Mouse (Mus musculus) cerebral cortex, adult 2 months (tissue): ENCODE data around the gene Usp49.

ENCODE experiments used
- WGBS: fragments of 180-500 bp; shearing (Covaris S2); methylation state at CpG from one replicate; pipeline ENCODE4 v1.1.7; 2018; 5-methylcytosine and 5-hydroxymethylcytosine counted together

Gene Usp49

DNA sequence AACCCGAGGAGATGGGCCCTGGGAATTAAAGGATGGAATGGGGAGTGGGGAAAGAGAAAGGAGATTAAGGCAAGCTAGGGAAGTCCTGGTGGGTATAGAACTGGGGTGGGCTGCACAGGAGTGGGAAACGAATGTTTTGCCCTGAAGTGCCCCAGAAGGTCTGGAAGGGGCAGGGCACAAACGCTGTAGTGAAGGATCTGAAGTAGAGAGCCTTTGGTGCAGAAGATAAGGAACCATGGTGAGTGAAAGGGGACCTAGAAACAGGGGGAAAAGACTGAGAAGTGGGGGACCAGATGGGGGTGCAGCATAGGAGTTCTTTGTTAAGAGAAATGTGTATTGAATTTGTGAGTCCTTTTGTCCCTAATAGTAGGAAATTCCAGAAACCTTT is at the start of gene Usp49:
Gene Usp49 (plus strand): TSS at position 13 of the 388 bp plus-strand sequence.
- WGBS, result 3% methylated on average over 3 of the region's 3 CpGs

DNA sequence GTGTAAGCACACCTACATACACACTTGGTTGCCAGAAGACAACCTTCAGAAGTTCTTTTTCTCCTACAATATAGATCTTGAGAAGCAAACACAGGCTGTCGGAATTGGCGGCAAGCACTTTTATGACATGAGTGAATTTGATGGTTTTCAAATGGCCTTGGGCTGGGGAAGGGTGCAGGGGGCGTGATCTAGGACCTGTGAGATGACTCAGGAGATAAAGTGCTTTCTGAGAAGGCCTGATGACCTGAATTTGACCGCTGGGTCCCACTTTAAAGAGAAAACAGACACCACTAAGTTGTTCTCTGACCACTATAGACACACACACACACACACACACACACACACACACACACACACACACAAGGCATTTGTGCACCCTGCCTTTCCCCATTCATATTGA is 49.5 kb upstream of the Usp49 start:
- 96% methylated on average over 4 of the region's 4 CpGs for WGBS

- 86% methylated on average over 8 of the region's 8 CpGs for WGBS
These were observed 42.0 kb upstream of the Usp49 start for GRCm38 (mm10) chr17:47588517-47588916.

DNA sequence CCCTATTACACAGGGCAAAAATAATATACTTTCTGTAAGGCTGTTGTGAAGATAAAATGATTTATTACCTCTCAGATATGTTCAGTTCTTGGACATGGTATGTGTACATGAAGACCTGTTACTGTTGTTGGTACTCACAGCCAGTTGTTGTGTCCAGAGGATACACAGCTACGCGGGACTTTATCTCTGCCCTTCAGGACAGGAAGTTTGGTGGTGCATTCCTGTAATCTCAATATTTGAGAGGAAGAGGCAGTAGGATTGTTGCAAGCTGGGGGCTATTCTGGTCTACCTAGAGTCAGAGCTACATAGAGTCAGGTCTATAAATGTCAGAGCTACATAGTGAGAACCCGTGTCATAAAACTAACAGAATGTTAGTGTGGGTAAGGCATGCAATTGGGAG is 39.4 kb upstream of the Usp49 start:
- 75% methylated on average over 3 of the region's 3 CpGs for WGBS

GRCm38 (mm10) chr17:47593215-47593853 is 37.2 kb upstream of the Usp49 start:
- WGBS, result under 1% methylated on average over 61 of the region's 63 CpGs

DNA sequence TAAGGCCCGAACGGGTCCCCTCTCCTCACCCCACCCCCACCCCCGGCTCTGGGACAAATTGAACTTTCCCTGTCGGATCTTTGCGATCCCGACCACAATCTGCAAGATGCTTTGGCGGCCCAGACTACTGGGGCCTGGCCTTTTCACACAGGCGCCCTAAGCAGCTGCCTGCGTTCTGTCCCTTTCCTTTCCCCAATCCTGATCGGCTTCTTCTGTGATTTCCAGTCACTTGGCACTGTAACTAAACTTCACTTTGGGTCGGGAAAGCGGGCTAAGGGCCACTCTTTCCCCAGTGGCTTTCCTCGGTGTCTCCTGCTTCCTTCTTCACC is 36.7 kb upstream of the Usp49 start:
- WGBS, result under 1% methylated on average over 13 of the region's 13 CpGs

DNA sequence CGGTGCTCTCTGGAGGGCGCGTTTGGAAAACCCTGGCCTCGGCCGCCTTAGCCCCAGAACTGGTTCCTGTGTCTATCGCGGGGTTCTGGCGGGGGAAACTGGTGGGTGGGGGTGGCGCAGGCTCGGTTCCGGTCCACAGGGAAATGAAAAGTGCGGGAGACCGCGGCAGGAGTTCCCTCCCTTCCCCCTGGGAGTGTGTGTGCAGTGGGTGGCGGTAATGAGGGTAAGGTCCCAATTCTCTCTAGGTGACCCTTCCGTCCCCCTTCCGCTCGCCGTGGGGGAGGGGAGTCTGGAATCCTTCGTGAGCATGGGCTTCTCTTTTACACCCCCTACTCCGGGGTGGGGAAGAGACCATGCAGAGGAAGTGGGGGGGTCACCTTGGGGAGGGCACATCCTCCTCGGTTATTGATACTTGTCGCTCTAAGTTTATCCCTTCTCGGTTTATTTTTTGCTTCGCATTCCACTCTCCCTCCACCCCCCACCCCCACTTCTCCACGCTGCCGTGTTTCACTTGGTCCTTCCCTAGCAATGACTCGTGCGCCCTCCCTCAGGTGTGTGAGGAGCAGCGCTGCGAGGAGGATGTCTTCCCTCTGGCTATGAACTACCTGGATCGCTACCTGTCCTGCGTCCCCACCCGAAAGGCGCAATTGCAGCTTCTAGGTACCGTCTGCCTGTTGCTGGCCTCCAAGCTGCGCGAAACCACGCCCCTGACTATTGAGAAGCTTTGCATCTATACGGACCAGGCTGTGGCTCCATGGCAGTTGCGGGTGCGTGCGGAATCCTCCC is 36.1 kb upstream of the Usp49 start:
- 2% methylated on average over 43 of the region's 43 CpGs for WGBS

DNA sequence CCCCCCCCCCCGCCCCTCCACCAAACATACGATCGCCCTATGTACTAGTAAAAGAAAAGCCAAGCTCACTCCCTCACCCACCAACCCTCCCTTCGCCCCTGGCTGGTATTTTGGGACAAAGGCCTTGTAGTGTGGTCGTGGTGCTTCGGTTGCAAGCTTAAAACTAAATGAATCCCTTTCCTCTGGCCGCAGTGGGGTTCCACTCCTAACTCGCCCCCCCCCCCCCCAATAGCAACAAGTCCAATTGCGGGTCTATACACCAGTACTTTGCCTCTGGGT is 35.6 kb upstream of the Usp49 start:
- WGBS, result 8% methylated on average over 9 of the region's 9 CpGs

- WGBS, result 24% methylated on average over 21 of the region's 21 CpGs
These were observed 35.0 kb upstream of the Usp49 start for GRCm38 (mm10) chr17:47595248-47596161.

DNA sequence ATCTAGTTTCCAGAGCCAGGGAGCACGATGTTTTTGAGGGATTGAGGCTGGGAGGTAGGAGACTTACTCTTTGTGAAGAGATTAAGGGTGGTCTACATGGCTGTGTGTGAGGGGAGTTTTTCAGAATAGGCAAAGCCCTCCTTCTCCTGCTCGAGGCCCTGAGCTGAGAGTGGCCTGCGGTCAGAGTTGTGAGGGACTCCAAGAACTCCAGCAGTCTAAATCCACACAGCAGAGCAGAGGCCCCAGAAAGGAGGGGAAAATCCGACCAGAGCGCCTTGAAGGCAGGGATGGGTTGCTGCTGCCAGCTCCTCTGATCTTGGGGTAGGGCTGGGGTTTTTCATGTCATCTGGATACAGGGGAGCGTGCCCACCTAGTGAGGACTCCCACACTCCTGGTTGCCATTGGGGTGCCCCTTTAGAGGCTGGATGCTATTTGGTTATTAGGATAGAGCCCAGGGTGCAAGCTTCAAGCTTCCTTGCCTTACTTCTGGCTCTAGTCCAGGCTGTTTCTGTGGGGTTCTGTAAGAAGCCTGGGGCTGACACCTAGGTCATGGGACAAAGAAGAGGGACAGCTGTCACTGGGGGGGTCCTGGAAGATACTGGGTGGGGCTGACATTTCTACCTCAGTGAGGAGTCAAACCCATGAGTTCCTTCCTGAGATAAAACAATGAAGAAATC is 34.2 kb upstream of the Usp49 start:
- WGBS, result 75% methylated on average over 6 of the region's 6 CpGs

GRCm38 (mm10) chr17:47596839-47597164 is 33.7 kb upstream of the Usp49 start:
- WGBS, result 79% methylated on average over 5 of the region's 5 CpGs

GRCm38 (mm10) chr17:47597261-47597660 is 33.2 kb upstream of the Usp49 start:
- WGBS, result 72% methylated on average over 13 of the region's 13 CpGs

- WGBS, result 23% methylated on average over 10 of the region's 10 CpGs
These were observed 32.5 kb upstream of the Usp49 start for GRCm38 (mm10) chr17:47597838-47598579.

- WGBS, result 72% methylated on average over 10 of the region's 10 CpGs
These were observed 31.7 kb upstream of the Usp49 start for GRCm38 (mm10) chr17:47598580-47599304.

- whole genome bisulfite sequencing, result 77% methylated on average over 11 of the region's 11 CpGs
These were observed 30.8 kb upstream of the Usp49 start for GRCm38 (mm10) chr17:47599511-47600297.

DNA sequence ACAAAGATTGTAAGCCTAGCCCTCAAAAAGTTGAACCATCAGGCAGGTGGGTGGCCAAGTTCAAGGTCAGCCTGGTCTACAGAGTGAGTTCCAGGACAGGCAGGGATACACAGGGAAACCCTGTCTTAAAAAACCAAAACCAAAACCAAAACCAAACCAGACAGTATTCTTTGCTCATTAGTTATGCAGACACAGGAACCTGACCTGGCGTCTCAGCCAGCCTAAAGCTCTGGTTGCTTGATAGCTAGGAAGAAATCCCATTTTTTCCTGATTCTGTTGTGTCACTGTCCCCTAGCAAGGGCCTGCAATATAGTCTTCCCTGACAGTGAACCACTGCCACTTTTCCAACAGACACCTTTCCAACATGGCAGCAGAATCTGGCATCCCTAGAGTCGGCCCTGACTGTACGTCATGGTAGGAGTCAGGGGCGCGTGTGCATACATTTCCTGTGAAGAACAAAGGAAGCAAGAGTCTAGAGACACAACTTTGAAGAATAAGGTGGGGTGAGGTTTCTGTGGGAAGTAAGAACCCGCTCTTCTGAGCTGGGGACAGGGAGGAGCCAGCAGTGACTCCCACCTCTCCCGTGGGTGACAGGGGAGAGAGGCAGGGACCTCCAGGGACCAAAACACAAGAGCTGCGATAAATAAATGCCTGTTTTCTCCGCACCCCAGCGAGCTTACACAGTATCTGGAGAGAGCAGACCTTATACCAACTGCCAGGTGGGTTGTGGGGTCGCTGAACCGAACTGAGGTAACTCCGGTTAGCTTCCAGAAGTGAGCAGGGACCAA is 29.7 kb upstream of the Usp49 start:
- WGBS, result 80% methylated on average over 13 of the region's 13 CpGs

DNA sequence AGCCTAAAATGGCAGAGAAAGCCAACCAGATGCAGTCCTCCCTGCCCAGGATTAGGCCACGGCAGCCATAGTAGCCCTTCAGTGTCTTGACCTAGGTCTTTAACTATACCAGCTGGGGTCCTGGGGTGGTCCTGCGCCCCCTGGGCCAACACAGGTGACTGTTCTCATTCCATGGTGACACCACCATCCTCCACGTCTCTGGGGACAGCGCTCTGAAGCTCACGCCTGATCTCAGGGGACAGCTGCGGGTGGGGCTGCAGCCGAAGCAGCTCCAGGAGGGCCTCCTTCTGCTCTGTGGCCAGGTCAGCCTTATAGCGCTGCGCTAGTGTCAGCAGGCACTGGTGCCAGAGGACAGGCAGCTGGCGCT is 29.1 kb upstream of the Usp49 start:
- WGBS, result 91% methylated on average over 10 of the region's 10 CpGs

DNA sequence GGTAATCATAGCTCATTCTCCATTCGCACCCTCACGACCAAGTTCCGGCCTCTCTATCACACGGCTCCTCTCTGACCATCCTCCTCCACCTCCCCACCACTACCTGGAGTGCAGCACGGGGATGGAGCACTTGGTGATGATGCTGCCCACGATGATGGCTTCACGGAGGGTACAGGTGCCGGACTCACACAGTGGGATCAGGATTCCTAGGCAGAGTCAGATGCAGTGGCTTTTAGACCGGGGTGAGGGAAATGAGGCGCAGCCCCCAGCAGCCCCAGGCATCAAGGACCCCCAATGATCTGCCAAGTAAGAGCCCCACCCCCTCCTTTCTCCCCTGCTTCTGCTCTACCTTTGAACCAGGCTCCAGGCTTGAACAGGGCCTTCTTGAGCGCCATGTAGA is 28.2 kb upstream of the Usp49 start:
- 92% methylated on average over 11 of the region's 11 CpGs for WGBS

- 61% methylated on average over 5 of the region's 5 CpGs for WGBS
These were observed 24.3 kb upstream of the Usp49 start for GRCm38 (mm10) chr17:47606220-47606619.
